Mouse (Mus musculus): ENCODE data around the gene Ankrd27. TPM values are rescaled to one million over a fixed set of nuclear protein-coding genes. Genes with fewer than 3 reads are reported as not detected.

The Ankrd27 gene
- polyA plus RNA-seq (2016; fragmentation: Nextera tagmentation; extraction: Ambion mirVana), result 41.6 and 44.9 TPM in 2 replicates

GRCm38 (mm10) chr7:35586055-35586905, at the start of gene Ankrd27:
Gene Ankrd27 (plus strand): TSS chr7:35586244.
- no peaks in the 10 kb centered on the region for H3K36me3 ChIP-seq
- H3K9ac ChIP-seq (replicated peaks), result peak within 1 kb of the TSS; percentile 83
- H3K9me3 ChIP-seq, result 0 out of 2 replicates have a peak, but pooled peaks cover 3% of the 10 kb centered on the region
- peak; percentile 96 for ATAC-seq (ENCODE audit: insufficient number of reproducible peaks, insufficient read depth, low FRiP score, low TSS enrichment, low read depth)
- peak within 1 kb of the TSS; percentile 87 for H3K4me3 ChIP-seq (replicated peaks)
- H3K4me2 ChIP-seq, result peak within 1 kb of the TSS; percentile 99
- under 1% methylated on average over 49 of the region's 49 CpGs for WGBS
- peaks cover 31% of the 10 kb centered on the region for H3K27me3 ChIP-seq
- H3K4me1 ChIP-seq (replicated peaks), result peaks cover 35% of the 10 kb centered on the region
- H3K27ac ChIP-seq, result peak within 1 kb of the TSS; percentile 80

DNA sequence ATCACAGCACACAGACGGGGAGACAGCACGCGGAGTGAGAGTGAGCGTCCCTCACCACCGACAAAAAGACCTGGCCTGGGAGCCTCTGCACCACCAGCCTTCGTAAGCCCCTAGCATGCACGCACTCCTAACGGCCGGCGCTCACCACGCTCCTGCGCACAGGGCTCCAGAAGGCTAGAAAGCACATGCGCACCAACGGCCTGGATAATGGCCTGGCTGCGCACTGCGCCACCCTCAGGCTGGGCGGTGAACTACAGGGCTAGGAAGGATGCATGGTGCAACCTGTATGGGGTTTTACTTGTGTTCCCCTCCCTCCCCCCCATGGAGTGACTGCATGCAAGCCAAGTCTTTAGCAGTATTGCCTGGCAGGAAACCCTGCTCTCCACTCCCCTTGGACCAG, 48.5 kb upstream of the Ankrd27 start, which contains the start of gene Tdrd12:
TSS of gene Tdrd12 (minus strand) at position 184 of the 400 bp plus-strand sequence.
- no peak within 1 kb of the TSS for H3K4me2 ChIP-seq
- H3K9ac ChIP-seq (replicated peaks), result no peak within 1 kb of the TSS
- no peaks in the 10 kb centered on the region for H3K4me1 ChIP-seq (replicated peaks)
- H3K4me3 ChIP-seq (replicated peaks), result no peak within 1 kb of the TSS
- no peak for ATAC-seq (ENCODE audit: insufficient number of reproducible peaks, insufficient read depth, low FRiP score, low TSS enrichment, low read depth)
- WGBS, result 91% methylated on average over 17 of the region's 17 CpGs
- H3K9me3 ChIP-seq, result 0 out of 2 replicates have a peak, but pooled peaks cover 4% of the 10 kb centered on the region
- no peaks in the 10 kb centered on the region for H3K36me3 ChIP-seq
- no peak within 1 kb of the TSS for H3K27ac ChIP-seq
- no peaks in the 10 kb centered on the region for H3K27me3 ChIP-seq

DNA sequence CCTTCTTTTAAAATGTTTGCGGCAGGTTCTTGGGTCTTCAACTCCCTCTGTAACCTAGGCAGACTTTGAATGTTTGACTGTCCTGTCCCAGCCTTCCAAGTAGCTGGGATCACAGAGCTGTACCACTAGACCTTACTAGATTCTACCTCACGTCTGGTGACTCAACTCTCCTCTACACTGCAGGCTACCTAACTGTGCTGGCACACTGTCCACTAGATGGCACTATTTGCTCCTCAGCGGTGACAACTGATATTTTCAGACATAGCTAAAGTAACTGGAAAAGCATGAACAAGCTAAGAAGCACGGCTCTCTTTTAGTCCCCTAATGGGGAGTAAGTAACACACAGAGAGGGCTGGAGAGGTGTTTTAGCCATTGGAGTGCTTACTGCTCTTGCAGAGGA, 40.2 kb upstream of the Ankrd27 start:
- Histone ChIP-seq H3K27ac (no peak overlapping the region), H3K4me1 (replicated peaks) (no peaks in the 10 kb centered on the region), H3K27me3 (no peaks in the 10 kb centered on the region), H3K9me3 (no peaks in the 10 kb centered on the region), H3K9ac (replicated peaks) (no peak overlapping the region), H3K4me2 (no peak overlapping the region), H3K36me3 (peaks cover 17% of the 10 kb centered on the region), H3K4me3 (replicated peaks) (no peak overlapping the region)
- 37% methylated on average over 4 of the region's 4 CpGs for WGBS
- ATAC-seq (ENCODE audit: insufficient number of reproducible peaks, insufficient read depth, low FRiP score, low TSS enrichment, low read depth), result no peak; the same call in 1 of the 2 replicates

GRCm38 (mm10) chr7:35553751-35554604, 32.1 kb upstream of the Ankrd27 start:
- H3K27ac ChIP-seq, result no peak overlapping the region
- 68% methylated on average over 10 of the region's 10 CpGs for WGBS
- ATAC-seq (ENCODE audit: insufficient number of reproducible peaks, insufficient read depth, low FRiP score, low TSS enrichment, low read depth), result no peak
- peaks cover 8% of the 10 kb centered on the region; the same call in 1 of the 2 replicates for H3K4me1 ChIP-seq (replicated peaks)
- no peaks in the 10 kb centered on the region for H3K9me3 ChIP-seq
- H3K27me3 ChIP-seq, result no peaks in the 10 kb centered on the region
- peak overlapping the region; percentile 60 for H3K4me3 ChIP-seq (replicated peaks)
- H3K9ac ChIP-seq (replicated peaks), result no peak overlapping the region
- H3K36me3 ChIP-seq, result peaks cover 19% of the 10 kb centered on the region
- H3K4me2 ChIP-seq, result peak overlapping the region; percentile 80

DNA sequence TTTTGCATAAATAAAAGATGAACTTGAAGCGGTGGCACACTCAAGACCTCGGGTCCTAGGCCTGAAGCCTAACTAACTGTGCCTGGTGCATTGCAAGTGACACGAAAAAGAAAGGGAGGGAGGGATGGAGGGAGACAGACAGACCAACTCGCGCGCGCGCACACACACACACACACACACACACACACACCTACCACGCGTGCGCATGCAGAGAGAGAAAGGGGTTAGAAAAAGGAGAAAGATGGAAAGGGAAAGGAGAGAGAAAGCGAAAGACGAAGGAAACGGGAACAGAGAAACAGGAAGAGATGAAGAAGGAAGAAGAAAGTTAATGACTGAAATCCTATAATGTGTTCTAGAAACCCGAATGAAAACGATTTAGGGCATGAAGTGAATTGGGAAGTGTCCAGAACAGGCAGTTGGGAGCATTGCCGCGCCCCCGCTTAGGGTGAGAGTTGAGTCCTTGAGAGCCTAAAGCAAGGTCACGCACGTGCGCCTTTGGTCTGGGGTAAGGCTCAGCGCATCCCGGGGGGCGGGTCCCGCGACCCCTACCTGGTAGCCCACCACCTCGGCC, 31.4 kb upstream of the Ankrd27 start:
- WGBS, result 4% methylated on average over 28 of the region's 28 CpGs
- Histone ChIP-seq H3K4me3 (replicated peaks) (peak overlapping the region; percentile 60), H3K4me2 (peak overlapping the region; percentile 80), H3K27me3 (no peaks in the 10 kb centered on the region), H3K9me3 (no peaks in the 10 kb centered on the region), H3K9ac (replicated peaks) (peak overlapping the region; percentile 79), H3K27ac (peak overlapping the region; percentile 96), H3K4me1 (replicated peaks) (peaks cover 8% of the 10 kb centered on the region; the same call in 1 of the 2 replicates), H3K36me3 (peaks cover 14% of the 10 kb centered on the region)
- no peak; the same call in 1 of the 2 replicates for ATAC-seq (ENCODE audit: insufficient number of reproducible peaks, insufficient read depth, low FRiP score, low TSS enrichment, low read depth)

- Histone ChIP-seq H3K27ac (peak overlapping the region; percentile 96), H3K9me3 (no peaks in the 10 kb centered on the region), H3K4me1 (replicated peaks) (peaks cover 8% of the 10 kb centered on the region; the same call in 1 of the 2 replicates), H3K36me3 (peaks cover 8% of the 10 kb centered on the region), H3K9ac (replicated peaks) (peak overlapping the region; percentile 79), H3K27me3 (no peaks in the 10 kb centered on the region), H3K4me3 (replicated peaks) (peak overlapping the region; percentile 60), H3K4me2 (peak overlapping the region; percentile 80)
- WGBS, result 1% methylated on average over 93 of the region's 93 CpGs
- ATAC-seq (ENCODE audit: insufficient number of reproducible peaks, insufficient read depth, low FRiP score, low TSS enrichment, low read depth), result peak; percentile 92
Observed at GRCm38 (mm10) chr7:35555224-35556204, 30.5 kb upstream of the Ankrd27 start.

DNA sequence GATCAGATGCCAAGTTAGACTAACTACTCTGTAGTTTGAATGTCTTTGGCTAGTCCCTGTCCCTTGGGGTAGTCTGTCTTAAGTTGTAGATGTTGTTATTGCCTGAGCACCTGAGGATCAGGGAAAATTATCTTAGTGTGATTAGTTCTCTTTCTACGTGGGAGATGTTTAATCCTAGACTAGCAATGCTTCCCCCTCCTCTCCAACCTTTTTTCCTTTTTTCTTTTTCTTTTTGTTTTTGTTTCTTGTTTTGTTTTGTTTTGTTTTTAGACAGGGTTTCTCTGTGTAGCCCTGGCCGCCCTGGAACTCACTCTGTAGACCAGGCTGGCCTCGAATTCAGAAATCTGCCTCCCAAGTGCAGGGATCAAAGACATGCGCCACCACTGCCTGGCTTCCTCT, 29.8 kb upstream of the Ankrd27 start, which contains the start of gene Nudt19:
TSS of gene Nudt19 (minus strand) at position 100 of the 399 bp plus-strand sequence.
- peak within 1 kb of the TSS; percentile 79 for H3K9ac ChIP-seq (replicated peaks)
- ATAC-seq (ENCODE audit: insufficient number of reproducible peaks, insufficient read depth, low FRiP score, low TSS enrichment, low read depth), result no peak
- H3K36me3 ChIP-seq, result peaks cover 1% of the 10 kb centered on the region; the same call in 1 of the 2 replicates
- no peaks in the 10 kb centered on the region for H3K9me3 ChIP-seq
- H3K27me3 ChIP-seq, result no peaks in the 10 kb centered on the region
- H3K27ac ChIP-seq, result peak within 1 kb of the TSS; percentile 96
- 63% methylated on average over 4 of the region's 4 CpGs for WGBS
- peak within 1 kb of the TSS; percentile 60 for H3K4me3 ChIP-seq (replicated peaks)
- H3K4me1 ChIP-seq (replicated peaks), result peaks cover 8% of the 10 kb centered on the region; the same call in 1 of the 2 replicates
- peak within 1 kb of the TSS; percentile 80 for H3K4me2 ChIP-seq

- WGBS, result 83% methylated on average over 5 of the region's 5 CpGs
- peaks cover 8% of the 10 kb centered on the region; the same call in 1 of the 2 replicates for H3K4me1 ChIP-seq (replicated peaks)
- H3K27ac ChIP-seq, result no peak overlapping the region
- H3K27me3 ChIP-seq, result no peaks in the 10 kb centered on the region
- no peaks in the 10 kb centered on the region for H3K36me3 ChIP-seq
- ATAC-seq (ENCODE audit: insufficient number of reproducible peaks, insufficient read depth, low FRiP score, low TSS enrichment, low read depth), result no peak
- no peak overlapping the region for H3K4me2 ChIP-seq
- H3K4me3 ChIP-seq (replicated peaks), result no peak overlapping the region
- H3K9me3 ChIP-seq, result no peaks in the 10 kb centered on the region
- no peak overlapping the region for H3K9ac ChIP-seq (replicated peaks)
Observed at GRCm38 (mm10) chr7:35556905-35557304, 29.1 kb upstream of the Ankrd27 start.

- H3K4me1 ChIP-seq (replicated peaks), result peaks cover 8% of the 10 kb centered on the region; the same call in 1 of the 2 replicates
- H3K36me3 ChIP-seq, result no peaks in the 10 kb centered on the region
- H3K27me3 ChIP-seq, result no peaks in the 10 kb centered on the region
- H3K4me2 ChIP-seq, result no peak overlapping the region
- H3K4me3 ChIP-seq (replicated peaks), result no peak overlapping the region
- 83% methylated on average over 3 of the region's 3 CpGs for WGBS
- no peak overlapping the region for H3K9ac ChIP-seq (replicated peaks)
- no peak for ATAC-seq (ENCODE audit: insufficient number of reproducible peaks, insufficient read depth, low FRiP score, low TSS enrichment, low read depth)
- H3K9me3 ChIP-seq, result no peaks in the 10 kb centered on the region
- no peak overlapping the region for H3K27ac ChIP-seq
Observed at GRCm38 (mm10) chr7:35557577-35557976, 28.5 kb upstream of the Ankrd27 start.

- Histone ChIP-seq H3K4me3 (replicated peaks) (no peak overlapping the region), H3K4me2 (no peak overlapping the region), H3K9me3 (no peaks in the 10 kb centered on the region), H3K9ac (replicated peaks) (no peak overlapping the region), H3K27me3 (peaks cover 5% of the 10 kb centered on the region; the same call in 1 of the 2 replicates), H3K36me3 (no peaks in the 10 kb centered on the region), H3K27ac (no peak overlapping the region), H3K4me1 (replicated peaks) (peaks cover 8% of the 10 kb centered on the region; the same call in 1 of the 2 replicates)
- 49% methylated on average over 2 of the region's 2 CpGs for WGBS
- ATAC-seq (ENCODE audit: insufficient number of reproducible peaks, insufficient read depth, low FRiP score, low TSS enrichment, low read depth), result no peak
Observed at GRCm38 (mm10) chr7:35558681-35559080, 27.4 kb upstream of the Ankrd27 start.

All from limb, embryonic 12.5 days (tissue).